Mouse (Mus musculus) embryo, embryonic 10.5 days (tissue): ENCODE measurements around the gene Tspo.

ENCODE experiments used
- DNase-seq: peaks from one replicate; pipeline ENCODE4 v3.0.0-alpha.2; 2015; ENCODE audit warnings: low spot score

The Tspo gene

DNA sequence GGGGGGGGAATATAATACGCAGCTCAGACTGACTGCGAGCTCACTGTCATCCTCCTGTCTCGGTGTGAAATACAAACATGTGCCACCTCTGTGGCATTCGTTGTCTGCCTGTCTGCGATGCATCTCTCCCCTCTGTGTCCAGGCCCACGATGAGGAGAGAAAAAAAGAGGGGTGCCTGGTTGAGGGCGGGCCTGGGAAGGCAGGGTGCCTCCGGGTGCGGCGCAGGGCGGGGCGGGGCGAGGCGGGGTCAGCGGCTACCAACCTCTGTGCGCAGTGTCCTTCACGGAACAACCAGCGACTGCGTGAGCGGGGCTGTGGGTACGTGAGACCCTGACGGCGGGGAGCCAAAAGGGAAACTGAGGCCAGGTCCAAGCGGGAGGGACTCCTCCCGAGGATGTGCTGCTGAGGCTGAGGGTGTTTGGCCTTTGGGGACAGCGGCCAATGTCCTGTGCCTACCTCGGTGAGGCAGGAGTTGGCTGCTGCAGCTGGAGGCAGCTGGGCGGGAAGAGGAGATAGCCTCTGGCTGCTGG is at the start of gene Tspo, which contains the start of gene Mcat:
Gene Tspo (plus strand): TSS at position 266 of the 530 bp plus-strand sequence.
Gene Mcat (minus strand): TSS at position 461 of the 530 bp plus-strand sequence.
- DNase-seq, result no peak

DNA sequence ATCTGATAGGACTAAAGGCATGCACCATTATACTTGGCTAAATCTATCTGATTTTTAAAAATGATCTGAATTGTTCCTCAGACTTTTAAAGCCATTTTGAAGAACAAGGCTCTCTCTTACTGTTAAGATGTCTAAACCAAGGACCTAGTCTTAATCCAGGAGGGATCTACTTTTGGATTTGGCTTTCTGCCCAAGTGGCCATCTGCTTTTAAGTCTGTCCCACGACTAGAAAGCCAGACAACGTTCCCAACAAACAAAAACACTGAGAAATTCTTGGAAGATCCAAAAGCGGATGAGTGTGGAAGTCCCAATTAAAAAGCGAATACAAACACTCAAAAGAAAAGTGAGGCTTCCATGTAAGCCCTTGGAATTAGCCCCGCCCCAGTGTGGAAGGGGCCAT is 48.4 kb upstream of the Tspo start:
- DNase-seq, result no peak

DNA sequence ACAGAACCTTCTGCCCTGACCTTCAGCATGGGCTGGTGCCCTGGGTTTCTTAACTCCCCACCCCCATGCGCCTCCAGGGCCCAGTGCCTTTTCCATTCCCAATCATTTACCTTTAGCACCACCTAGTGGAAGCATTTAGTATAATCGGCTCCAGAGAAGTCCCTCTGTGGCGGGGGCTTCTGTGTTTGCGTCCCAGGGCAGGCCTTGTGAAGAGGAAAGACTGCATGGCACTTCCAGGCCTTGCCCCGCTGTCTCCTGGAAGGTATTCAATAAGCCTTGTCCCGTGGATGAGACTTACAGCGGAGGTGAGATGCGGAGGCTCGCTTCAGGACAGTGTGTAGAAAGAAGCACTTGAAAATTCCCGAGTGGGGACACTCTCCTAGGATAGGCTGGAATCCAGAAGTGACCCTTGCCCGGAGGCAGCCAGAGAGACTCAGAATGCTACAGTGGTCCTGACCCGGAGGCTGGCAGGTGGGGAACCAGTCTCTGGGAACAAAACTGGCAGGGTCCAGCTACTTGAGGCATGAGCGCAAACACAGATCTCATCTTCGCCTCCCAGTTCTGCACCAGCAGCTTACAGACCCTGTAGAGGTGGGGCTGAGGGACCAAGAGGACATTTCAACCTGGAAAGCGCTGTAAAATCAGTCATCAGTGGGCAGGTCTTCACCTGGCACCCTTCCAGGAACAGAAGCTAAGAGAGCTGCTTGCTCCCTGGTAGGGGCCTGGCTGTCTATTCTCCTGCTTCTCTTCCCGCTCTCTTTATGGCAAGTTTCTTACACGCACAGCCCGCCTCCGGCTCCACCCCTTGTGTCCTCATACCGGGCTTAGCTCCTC is 45.0 kb upstream of the Tspo start:
- DNase-seq, result peak; percentile 95

DNA sequence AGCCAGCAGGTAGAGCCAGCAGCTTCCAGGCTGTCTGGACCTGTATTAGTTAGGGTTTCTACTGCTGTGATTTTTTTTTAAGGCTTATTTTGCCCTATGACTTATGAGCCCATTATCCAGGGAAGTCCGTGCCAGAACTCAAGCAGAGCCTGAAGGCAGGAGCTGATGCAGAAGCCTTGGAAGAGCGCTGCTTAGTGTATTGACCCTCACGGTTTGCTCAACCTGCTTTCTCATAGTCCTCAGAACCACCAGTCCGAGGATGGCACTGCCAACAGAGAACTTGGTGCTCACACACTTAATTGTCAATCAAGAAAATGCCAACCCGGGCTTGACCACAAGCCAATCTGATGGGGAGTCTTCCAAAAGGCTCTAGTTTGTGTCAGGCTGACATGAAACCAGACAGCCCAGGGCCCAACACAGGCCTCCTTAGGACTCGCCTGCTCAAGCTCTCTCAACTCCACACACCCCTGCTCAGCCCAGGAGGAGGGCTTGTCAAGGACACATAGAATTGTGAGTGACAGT is 42.5 kb upstream of the Tspo start:
- no peak for DNase-seq

DNA sequence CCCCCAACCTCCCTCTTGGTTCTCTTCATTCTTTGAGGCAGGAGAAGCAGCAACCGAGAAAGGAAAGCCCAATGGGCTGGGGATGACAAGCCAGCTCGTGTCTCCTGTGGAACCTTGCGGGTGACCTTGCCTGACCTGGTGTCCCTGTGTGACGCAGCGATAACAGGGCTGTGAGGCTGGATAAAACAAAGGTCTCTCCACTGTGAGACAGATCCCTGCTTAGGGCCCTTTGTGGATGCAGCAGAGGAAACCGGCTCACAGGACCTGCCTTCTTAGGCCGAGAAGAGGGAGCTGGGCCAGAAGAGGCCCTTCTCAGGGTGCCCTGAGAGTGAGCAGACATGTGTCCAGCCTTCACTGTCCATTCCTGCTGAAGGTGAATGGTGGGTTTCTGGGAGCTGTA is 40.2 kb upstream of the Tspo start:
- DNase-seq, result peak; percentile 34

DNA sequence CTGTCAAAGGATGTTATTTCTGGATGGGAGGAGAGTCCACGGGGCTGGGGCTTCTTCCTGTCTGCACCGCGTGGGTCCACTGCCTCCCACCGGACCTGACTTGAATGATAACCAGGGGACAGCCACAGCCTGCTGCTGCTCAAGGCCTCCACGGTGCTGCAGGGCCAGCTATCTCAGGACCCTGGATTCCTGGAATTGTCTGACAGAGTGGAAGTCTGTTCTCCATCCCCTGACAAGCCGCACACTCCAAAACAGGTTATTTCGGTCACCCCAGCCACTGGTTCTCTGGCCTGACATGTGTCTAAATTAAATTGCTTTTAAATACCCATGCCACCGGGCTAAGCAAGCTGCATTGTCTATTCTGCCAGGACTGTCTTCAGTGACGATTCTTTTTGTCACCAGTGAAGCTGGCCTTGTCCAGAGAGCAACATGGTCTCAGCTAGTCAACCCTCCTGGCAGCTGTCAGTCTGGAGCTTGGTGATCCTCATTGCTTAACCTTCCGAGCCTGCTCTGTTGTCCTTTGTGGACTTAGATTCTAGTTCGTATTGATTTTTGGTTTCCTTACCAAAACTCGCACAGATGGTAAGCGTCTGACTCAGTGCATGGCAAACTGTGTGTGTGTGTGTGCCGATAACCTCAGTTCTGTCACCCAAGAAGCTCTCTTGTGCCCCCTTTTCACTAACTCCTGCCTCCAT is 39.6 kb upstream of the Tspo start:
- peak; percentile 19 for DNase-seq

DNA sequence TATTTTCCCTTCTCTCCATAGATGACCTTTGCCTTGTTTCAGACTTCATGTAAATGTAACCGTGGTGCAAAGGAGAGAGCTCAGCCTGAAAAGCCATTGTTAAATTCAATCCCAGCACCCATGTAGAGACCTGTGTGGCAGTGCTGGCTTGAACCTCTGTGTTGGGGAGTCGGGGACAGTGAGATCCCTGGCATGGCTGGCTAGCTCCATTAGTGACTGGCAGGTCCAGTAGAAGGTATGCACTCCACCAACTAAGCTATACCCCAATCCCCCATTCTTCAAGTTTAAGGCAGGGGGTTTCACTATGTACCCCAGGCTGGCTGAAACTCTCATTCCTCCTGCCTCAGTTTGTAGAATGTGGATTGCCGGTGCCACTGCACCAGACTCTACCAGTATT is 39.1 kb upstream of the Tspo start:
- DNase-seq, result no peak

DNA sequence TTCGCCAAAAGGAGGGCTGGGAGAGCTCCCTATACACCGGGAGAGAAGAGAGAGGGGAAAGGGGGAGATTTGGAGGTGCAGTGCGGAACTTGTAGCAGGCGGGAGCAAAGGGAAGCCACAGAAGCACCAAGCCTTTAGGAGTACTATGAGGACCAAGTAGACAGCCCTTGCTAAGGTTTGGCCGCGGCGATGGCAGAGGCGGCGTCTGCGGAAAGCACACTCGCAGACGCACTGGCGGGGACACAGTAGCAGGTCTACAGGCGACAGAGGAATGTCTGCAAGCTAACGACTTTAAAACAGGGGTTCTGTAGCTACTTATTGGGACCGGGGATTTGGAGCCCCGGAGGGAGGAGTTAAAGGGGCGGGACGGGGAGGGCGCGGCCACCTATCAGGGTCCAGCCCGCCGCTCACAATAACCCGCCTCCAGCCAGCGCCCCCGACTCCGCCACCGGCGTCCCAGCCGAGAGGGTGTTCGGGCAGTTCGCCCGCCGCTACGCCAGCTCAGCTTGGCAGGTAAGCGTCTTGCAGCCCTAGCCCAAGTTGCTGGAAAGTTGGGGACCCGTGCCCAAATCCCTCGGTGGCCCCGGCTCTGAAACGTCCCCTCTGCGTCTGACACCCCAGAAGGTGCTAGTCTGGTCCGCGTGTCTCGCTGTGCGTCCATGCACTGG is 36.8 kb upstream of the Tspo start, which contains the start of gene Bik:
Gene Bik (plus strand): TSS at position 439 of the 668 bp plus-strand sequence.
- DNase-seq, result peak; percentile 82

DNA sequence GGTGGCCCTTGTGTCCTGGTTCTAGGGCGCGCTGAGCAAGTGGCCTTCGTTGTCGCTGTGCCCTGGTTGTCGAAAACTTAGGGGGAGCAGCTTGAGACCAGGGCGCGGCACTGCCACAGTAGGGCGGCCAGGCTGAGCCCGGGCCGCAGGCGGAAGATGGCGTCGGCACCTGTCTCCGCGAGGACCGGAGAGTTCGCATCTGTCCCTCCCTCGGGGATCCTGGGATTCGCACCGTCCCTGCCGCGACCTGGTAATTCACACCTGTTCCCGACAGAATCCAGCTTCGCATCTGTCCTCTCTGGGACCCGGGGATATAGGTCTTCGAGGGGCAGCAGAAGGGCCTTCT is 36.3 kb upstream of the Tspo start:
- DNase-seq, result no peak

DNA sequence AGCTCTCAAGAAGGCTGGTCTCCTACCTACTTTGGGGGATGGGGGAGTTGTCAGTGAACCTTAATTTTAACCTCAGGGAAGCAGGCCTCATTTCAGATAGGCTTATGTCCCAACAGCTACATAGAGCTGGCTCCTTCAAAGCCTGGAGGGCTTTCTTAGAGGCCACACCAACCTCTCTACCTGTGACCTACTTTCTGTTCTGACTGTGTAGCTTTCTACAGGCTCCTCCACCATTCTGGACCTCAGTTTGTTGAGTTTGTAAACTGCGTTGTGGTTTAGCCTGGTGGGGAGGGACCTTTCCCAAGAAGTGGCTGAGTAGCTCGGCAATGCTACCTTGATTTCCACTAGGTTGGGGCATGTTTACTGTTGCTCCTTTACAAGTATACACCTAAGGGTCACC is 35.6 kb upstream of the Tspo start:
- no peak for DNase-seq

DNA sequence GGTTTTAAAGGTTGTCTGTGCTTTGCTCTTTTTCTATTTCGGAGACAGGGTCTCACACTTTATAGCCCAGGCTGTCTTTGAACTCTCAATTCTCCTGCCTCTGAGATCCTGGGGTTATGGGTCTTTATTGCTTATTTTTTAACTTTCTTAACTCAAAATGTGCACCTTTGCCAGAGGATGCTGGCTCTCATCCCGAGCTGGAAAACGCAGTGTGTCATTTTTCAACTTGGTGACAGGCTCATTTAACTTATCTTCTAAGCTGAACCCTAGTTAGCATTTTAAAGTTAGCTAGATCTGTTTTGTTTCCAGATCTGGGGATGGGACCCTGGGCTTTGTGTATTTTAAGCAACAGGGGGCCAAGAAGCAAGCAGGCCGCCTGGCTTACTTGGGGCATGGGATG is 34.5 kb upstream of the Tspo start:
- no peak for DNase-seq

DNA sequence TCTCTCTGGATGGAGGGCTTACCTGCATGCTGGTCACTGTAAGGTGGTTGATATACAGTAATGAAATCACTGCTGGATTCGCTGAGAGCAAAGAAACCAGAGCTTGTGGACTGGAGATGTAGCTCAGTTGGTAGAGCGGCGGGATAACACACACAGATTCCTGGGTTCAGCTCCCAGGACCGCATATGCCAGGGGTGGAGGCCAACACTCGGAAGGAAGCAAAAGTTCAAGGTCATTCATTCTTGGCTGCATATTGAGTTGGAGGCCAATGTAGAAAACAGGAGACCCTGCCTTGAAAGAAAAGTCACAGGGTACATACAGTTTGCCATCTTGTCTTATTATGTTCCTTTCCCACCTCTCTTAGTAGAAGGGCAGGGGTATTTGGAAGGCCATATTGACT is 33.6 kb upstream of the Tspo start:
- DNase-seq, result no peak

DNA sequence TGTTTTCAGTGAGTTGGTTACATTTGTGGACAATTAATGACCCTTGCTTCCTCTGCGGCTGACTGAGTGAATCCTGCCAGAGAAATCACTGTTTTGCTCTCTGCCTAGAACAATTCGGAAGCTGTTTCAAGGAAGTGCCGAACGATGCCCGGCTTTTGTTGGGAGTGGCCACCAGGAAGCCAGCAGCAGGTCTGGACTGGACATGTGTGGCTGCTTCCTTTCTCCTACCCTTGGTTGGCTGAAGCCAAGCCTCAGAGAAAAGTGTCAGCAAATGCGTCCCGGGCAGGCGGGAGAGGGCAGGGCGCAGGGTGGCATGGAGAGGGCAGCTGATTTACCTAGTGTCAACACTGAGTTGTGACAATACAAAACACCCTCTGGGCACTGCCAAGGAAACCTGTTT is 33.2 kb upstream of the Tspo start:
- no peak for DNase-seq

DNA sequence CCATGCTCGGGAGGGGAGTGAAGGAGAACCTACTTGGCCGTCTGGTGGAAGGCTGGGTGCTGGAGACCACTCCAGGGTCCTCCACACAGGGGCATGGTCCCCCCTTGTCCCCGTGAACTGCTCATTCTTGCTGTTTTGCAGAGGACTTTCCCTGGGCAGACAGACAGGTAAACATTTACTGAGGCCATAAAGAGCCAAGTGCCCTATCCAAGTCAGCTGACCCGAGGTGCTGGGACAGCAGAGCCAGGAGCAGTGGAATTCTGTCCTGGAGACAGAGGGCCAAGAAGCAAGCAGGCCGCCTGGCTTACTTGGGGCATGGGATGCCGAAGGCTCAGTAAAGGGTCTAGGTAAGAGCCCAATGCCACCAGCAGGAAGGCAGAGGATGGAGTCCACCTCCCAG is 32.7 kb upstream of the Tspo start:
- DNase-seq, result no peak

DNA sequence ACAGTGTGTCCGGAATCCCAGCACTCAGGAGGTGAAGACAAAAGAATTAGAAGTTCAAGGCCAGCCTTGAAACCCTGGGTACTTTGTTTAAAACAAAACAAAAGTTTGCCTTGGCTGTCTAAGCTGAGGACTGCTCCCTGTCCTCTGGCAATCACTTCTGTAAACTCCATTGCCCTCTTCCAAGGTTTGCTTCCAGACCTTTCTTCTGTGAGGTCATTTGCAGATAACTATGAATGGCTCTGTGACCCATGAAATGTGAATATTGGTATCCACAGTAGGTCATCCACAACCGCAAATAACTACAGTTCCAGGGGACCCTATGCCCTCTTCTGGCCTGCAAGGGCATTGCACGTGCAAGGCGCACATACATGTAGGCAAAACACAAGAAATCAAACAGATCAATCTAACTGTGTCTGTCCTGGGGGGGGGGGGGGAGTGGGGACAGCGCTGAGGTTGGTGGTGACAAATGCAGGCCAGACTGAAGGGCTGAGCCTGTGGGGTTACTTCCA is 31.4 kb upstream of the Tspo start:
- no peak for DNase-seq

DNA sequence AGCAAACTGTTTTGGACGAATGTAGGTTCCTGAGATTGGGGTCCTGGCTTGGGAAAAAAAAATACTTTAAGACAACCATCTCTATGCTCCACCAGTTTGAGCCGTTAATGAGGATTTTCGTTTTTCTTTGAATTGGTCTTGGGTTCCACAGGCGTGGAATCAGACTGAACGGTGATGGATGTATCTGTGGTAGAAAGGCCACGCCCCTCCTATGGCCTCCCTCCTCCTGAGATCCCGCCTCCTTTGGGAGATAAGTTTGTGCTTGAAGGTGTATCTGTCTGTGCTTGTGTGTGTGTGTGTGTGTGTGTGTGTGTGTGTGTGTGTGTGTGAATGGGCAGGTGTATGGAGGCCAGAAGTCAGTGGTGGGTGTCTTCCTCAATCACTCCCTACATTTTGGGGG is 30.8 kb upstream of the Tspo start:
- DNase-seq, result no peak

DNA sequence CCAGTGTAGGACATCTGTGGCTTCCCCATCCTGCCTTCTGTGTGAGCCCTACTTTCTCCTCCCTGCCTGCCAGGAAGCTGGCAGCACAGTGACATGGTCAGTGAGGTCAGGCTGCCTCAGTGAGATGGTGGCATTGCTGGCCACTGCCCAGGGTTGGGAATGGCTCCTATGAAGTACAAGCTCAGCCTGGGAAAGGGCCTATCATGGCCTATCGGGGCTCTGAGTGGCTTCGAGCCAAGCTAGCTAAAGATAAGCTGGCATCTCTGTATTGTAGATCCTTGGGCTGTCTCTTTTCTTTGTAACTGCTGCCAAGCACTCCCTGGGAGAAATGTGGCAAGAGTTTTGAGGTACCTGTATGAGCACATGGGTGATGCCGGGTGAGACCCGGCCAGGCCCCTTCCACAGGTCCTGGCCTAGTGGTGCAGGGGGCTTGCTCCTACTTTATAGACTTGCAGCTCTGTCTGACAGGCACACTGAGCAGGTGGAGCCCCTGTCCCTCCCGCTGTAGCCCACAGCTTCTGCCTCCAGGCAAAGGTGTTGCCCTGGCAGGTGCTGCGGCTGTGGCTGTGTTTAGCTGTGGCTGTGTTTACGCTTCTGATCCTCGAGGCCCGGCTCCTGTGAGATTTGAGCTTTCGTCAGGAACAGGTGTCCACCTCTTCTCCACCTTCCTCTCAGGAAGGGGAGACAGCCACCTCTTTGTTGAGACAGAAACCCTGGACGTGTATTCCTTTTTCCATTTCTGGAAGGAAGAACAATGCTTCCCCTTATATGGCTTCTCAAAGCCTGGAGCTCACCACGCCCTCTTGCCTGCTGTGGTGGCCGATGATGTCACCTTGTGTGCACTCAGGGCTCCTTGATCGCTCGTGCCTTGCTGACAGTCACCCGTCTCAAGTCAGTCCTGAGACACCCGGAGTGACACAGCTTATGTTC is 28.2 kb upstream of the Tspo start:
- DNase-seq, result no peak

DNA sequence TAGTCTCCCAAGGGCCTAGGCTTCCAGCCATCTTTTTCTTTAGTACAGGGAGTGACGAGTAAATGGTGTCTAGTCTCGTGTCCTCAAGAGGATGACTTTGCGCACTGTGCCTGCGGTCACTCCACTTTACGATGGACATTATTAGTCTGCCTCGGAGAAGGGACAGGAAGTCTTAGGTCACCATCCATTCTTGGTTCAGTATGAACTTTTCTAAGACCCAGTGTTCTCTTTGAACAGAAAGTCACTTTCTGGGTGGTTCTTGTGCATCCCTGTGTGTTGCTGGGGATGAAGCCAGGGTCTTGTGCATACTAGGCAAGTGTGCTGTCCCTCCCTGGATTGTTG is 27.5 kb upstream of the Tspo start:
- DNase-seq, result no peak

DNA sequence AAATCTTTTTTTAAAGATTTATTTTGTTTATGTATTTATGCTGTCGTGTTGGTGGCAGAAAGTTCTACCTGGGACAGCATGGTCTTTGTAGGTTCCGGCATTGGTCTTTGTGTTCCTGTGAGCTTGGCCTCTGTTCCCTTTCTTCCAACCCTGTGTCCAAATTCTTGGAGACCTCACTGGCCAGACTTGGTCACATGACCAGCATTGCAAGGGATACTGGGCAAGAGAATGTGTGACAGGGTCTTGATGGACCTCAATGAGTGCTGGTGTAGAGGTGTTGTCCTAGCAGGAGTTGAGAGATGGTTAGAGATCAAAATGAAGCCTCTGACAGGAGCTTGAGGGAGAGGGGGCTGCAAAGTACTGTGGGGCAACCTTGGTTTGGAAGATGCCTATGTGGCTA is 24.5 kb upstream of the Tspo start:
- DNase-seq, result no peak

DNA sequence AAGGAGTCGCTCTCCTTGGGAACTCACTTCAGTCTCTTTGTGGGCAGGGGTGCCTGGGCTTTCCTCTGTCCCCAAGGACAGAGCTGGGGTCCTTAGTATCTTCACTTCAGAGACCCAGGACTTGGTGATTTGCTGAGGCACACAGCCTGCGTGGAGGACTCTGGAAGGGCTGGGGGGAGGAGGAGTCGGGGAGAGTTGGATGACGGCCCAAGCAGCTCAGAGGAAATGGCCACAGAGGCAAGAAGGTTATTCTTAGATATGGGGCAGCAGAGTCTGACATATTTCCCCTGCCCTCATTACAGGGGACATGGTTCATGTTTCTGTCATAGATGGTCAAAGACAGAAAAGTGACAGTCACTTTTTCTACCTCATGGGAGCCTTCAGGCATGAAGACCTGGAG is 23.5 kb upstream of the Tspo start:
- DNase-seq, result no peak

DNA sequence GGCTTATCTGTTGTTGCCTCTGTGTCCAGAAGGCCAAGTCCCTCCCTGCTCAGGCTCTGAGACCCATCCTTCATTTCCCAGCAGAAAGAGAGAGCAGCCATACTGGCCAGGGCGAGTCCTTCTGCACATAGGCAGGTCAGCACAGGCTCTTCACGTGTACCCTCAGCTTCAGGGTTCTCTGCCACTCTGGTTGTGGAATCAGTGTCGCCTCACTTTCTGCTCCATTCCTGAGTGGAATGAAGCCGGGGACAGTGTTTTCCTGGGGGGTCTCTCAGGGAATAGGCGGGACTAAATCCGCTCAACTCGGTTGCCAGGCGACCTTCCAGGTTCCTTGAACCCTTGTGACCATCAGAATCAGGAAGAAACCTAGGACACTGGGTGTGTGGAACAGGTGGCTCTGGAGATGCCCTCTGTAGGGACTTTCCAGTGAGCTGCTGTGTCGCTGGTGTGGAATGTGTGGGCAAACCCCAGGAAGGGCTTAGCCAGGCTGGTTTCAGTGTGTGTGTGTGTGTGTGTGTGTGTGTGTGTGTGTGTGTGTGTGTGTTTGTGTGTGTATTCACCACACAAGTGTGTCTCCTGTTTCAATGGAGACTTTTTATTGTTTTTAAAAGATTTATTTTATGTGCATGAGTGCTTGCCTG is 21.6 kb upstream of the Tspo start:
- no peak for DNase-seq
